Mouse (Mus musculus) activated CD4-positive, CD25-positive, alpha-beta regulatory T cell, adult 9 weeks (primary cell): ENCODE data around the gene Spcs3. TPM values are rescaled to one million over a fixed set of nuclear protein-coding genes. Genes with fewer than 3 reads are reported as not detected.

Experiments used
- polyA plus RNA-seq: library from polyadenylated mRNA; unstranded; fragments of 100-300 nt; shearing (Covaris generic); gene quantifications from one replicate; pipeline ENCODE4 v1.2.1, GENCODE M21; 2017

Spcs3 gene
- 127 TPM for polyA plus RNA-seq

GRCm38 (mm10) chr8:54529382-54530296 lies at the start of gene Spcs3, which contains the start of gene Asb5:
Gene Spcs3, minus strand, starts transcription at chr8:54529998.
Gene Asb5, plus strand, starts transcription at chr8:54529580.

Other genes starting within 250 kb of the Spcs3 start
- 1.0 TPM for gene Asb5, start 418 bp downstream of the Spcs3 start, polyA plus RNA-seq
- not detected for gene Spata4, start 70.8 kb upstream of the Spcs3 start, polyA plus RNA-seq